Mouse (Mus musculus) embryo, embryonic 10.5 days (tissue): ENCODE measurements around the gene Chd6.
"Not testable (repeated sequence)": the region's sequence is repeated elsewhere in the genome, so short reads cannot be mapped to it uniquely, and the experiment has no call there.

Experiments
- DNase-seq: peaks from one replicate; pipeline ENCODE4 v3.0.0-alpha.2; 2015; ENCODE audit warnings: low spot score

The Chd6 gene

GRCm38 (mm10) chr2:160982636-160983035 lies 126.2 kb downstream of the Chd6 start:
- no peak for DNase-seq

- DNase-seq, result no peak
Observed at GRCm38 (mm10) chr2:160981791-160982190, 127.1 kb downstream of the Chd6 start.

GRCm38 (mm10) chr2:160978651-160979050 lies 130.2 kb downstream of the Chd6 start:
- no peak for DNase-seq

GRCm38 (mm10) chr2:160977248-160977647 lies 131.6 kb downstream of the Chd6 start:
- no peak for DNase-seq

GRCm38 (mm10) chr2:160973648-160974215 lies 135.1 kb downstream of the Chd6 start:
- no peak for DNase-seq

- DNase-seq, result no peak
Observed at GRCm38 (mm10) chr2:160972103-160972792, 136.6 kb downstream of the Chd6 start.

- no peak for DNase-seq
Observed at GRCm38 (mm10) chr2:160962149-160962548, 146.7 kb downstream of the Chd6 start.

GRCm38 (mm10) chr2:160960956-160961646 lies 147.8 kb downstream of the Chd6 start:
- DNase-seq, result no peak

- no peak for DNase-seq
Observed at GRCm38 (mm10) chr2:160959901-160960300, 149.0 kb downstream of the Chd6 start.

- peak; percentile 7 for DNase-seq
Observed at GRCm38 (mm10) chr2:160958737-160959136, 150.1 kb downstream of the Chd6 start.

GRCm38 (mm10) chr2:160957801-160958200 lies 151.1 kb downstream of the Chd6 start:
- not testable (repeated sequence) for DNase-seq

GRCm38 (mm10) chr2:160957307-160957706 lies 151.6 kb downstream of the Chd6 start:
- not testable (repeated sequence) for DNase-seq

GRCm38 (mm10) chr2:160955331-160955730 lies 153.5 kb downstream of the Chd6 start:
- peak; percentile 44 for DNase-seq

- DNase-seq, result no peak
Observed at GRCm38 (mm10) chr2:160954541-160954940, 154.3 kb downstream of the Chd6 start.

- DNase-seq, result no peak
Observed at GRCm38 (mm10) chr2:160953131-160953873, 155.6 kb downstream of the Chd6 start.

- DNase-seq, result no peak
Observed at GRCm38 (mm10) chr2:160951595-160951994, 157.3 kb downstream of the Chd6 start.

- no peak for DNase-seq
Observed at GRCm38 (mm10) chr2:160942443-160942842, 166.4 kb downstream of the Chd6 start.

GRCm38 (mm10) chr2:160940930-160941709 lies 167.8 kb downstream of the Chd6 start:
- no peak for DNase-seq

- DNase-seq, result no peak
Observed at GRCm38 (mm10) chr2:160934451-160934850, 174.4 kb downstream of the Chd6 start.

GRCm38 (mm10) chr2:160933890-160934289 lies 175.0 kb downstream of the Chd6 start:
- no peak for DNase-seq

- no peak for DNase-seq
Observed at GRCm38 (mm10) chr2:160932981-160933380, 175.9 kb downstream of the Chd6 start.

GRCm38 (mm10) chr2:160932325-160932724 lies 176.6 kb downstream of the Chd6 start:
- peak; percentile 67 for DNase-seq
